Mouse (Mus musculus) regulatory T cell (primary cell): ENCODE data around the gene Pcsk4.

Experiments
- in situ Hi-C: fragments of 300-600 bp; cut with MboI, MseI; formaldehyde crosslinking; loops from one replicate; pipeline ENCODE4 v1.15.1; 2025; ENCODE audit warnings: high pct_unique_total_duplicates

The Pcsk4 gene

GRCm38 (mm10) chr10:80323261-80324119 is 5.8 kb downstream of the Pcsk4 start:
- in situ Hi-C loops: no loop called here

GRCm38 (mm10) chr10:80322811-80323211 is 6.5 kb downstream of the Pcsk4 start:
- in situ Hi-C loops: no loop called here

- in situ Hi-C loops: no loop called here
These were observed 7.4 kb downstream of the Pcsk4 start for GRCm38 (mm10) chr10:80321670-80322581.

GRCm38 (mm10) chr10:80321014-80321669 is 8.2 kb downstream of the Pcsk4 start:
- in situ Hi-C loops: no loop called here

- in situ Hi-C loops: no loop called here
These were observed 8.9 kb downstream of the Pcsk4 start, which contains the start of gene 2310011J03Rik for GRCm38 (mm10) chr10:80320340-80320760. Gene 2310011J03Rik (minus strand): TSS chr10:80320537.

- in situ Hi-C loops: no loop called here
These were observed 12.3 kb downstream of the Pcsk4 start for GRCm38 (mm10) chr10:80317011-80317410.

- in situ Hi-C loops: no loop called here
These were observed 12.9 kb downstream of the Pcsk4 start for GRCm38 (mm10) chr10:80316359-80316781.

GRCm38 (mm10) chr10:80315315-80315714 is 14.0 kb downstream of the Pcsk4 start:
- in situ Hi-C loops: no loop called here

GRCm38 (mm10) chr10:80314494-80315001 is 14.8 kb downstream of the Pcsk4 start:
- in situ Hi-C loops: no loop called here

- in situ Hi-C loops: no loop called here
These were observed 15.6 kb downstream of the Pcsk4 start for GRCm38 (mm10) chr10:80313627-80314201.

- in situ Hi-C loops: no loop called here
These were observed 16.5 kb downstream of the Pcsk4 start for GRCm38 (mm10) chr10:80312586-80313504.

- in situ Hi-C loops: no loop called here
These were observed 17.7 kb downstream of the Pcsk4 start for GRCm38 (mm10) chr10:80311560-80311959.

- in situ Hi-C loops: no loop called here
These were observed 24.4 kb downstream of the Pcsk4 start for GRCm38 (mm10) chr10:80304862-80305261.

GRCm38 (mm10) chr10:80304458-80304857 is 24.8 kb downstream of the Pcsk4 start:
- in situ Hi-C loops: no loop called here

GRCm38 (mm10) chr10:80302471-80302881 is 26.8 kb downstream of the Pcsk4 start:
- in situ Hi-C loops: no loop called here

GRCm38 (mm10) chr10:80302082-80302355 is 27.3 kb downstream of the Pcsk4 start:
- in situ Hi-C loops: no loop called here

- in situ Hi-C loops: no loop called here
These were observed 27.8 kb downstream of the Pcsk4 start for GRCm38 (mm10) chr10:80301256-80302081.

GRCm38 (mm10) chr10:80300672-80301181 is 28.6 kb downstream of the Pcsk4 start:
- in situ Hi-C loops: no loop called here

GRCm38 (mm10) chr10:80299824-80300223 is 29.5 kb downstream of the Pcsk4 start:
- in situ Hi-C loops: no loop called here
